Mouse (Mus musculus) MEL (cell line): ENCODE measurements around the gene Abl1. TPM values are rescaled to one million over a fixed set of nuclear protein-coding genes. Genes with fewer than 3 reads are reported as not detected.

Source experiments
- DNase-seq: peaks from one replicate; pipeline ENCODE4 v3.0.0; 2011; ENCODE audit warnings: low read depth, low spot score
- H3K27ac ChIP-seq: 2 replicates; pipeline ENCODE4 v1.5.1; 2012; ENCODE audit warnings: low read depth, mild to moderate bottlenecking, control low read depth, low read length, moderate library complexity; ENCODE audit not compliant: control insufficient read depth
- H3K27me3 ChIP-seq, 2 experiments: fragments of 150-350 bp in 1 of 2; sonication (generic) in 1 of 2; 2 replicates each; pipeline ENCODE4 v1.6.1; 2012; ENCODE audit warnings: low read length in 2 of 2, mild to moderate bottlenecking in 2 of 2, improper control_type of control experiment in 1 of 2, moderate library complexity in 1 of 2; ENCODE audit not compliant: insufficient read depth in 2 of 2, control insufficient read depth in 1 of 2
- H3K36me3 ChIP-seq, 2 experiments: 2 replicates each; pipeline ENCODE4 v1.6.1; 2012 to 2014; ENCODE audit warnings: low read length in 2 of 2, improper control_type of control experiment in 1 of 2, inconsistent platforms in 1 of 2, mild to moderate bottlenecking in 1 of 2; ENCODE audit not compliant: insufficient read depth in 2 of 2, control insufficient read depth in 1 of 2
- H3K4me1 ChIP-seq, 2 experiments: fragments of 150-350 bp in 1 of 2; sonication (generic) in 1 of 2; 2 replicates each; pipeline ENCODE4 v1.6.1; 2012; ENCODE audit warnings: low read length in 2 of 2, improper control_type of control experiment in 1 of 2, mild to moderate bottlenecking in 1 of 2; ENCODE audit not compliant: insufficient read depth in 2 of 2, control insufficient read depth in 1 of 2
- H3K4me3 ChIP-seq, 2 experiments: fragments of 150-350 bp in 1 of 2; sonication (generic) in 1 of 2; 2 replicates each; pipeline ENCODE4 v1.5.1; 2012; ENCODE audit warnings: low read depth in 2 of 2, low read length in 2 of 2, mild to moderate bottlenecking in 2 of 2, moderate library complexity in 2 of 2, control low read depth in 1 of 2, improper control_type of control experiment in 1 of 2; ENCODE audit not compliant: control insufficient read depth in 1 of 2, insufficient read depth in 1 of 2
- H3K79me2 ChIP-seq: 2 replicates; pipeline ENCODE4 v1.6.1; 2012; ENCODE audit warnings: mild to moderate bottlenecking, low read length, moderate library complexity; ENCODE audit not compliant: control insufficient read depth, poor library complexity, insufficient read depth
- H3K9ac ChIP-seq: 2 replicates; pipeline ENCODE4 v1.6.1; 2012; ENCODE audit warnings: low read depth, mild to moderate bottlenecking, control low read depth, low read length, moderate library complexity; ENCODE audit not compliant: control insufficient read depth, poor library complexity, severe bottlenecking
- H3K9me3 ChIP-seq: fragments of 150-350 bp; sonication (generic); replicated peaks from 2 replicates; pipeline ENCODE4 v1.6.1; 2012; ENCODE audit warnings: mild to moderate bottlenecking, low read length, improper control_type of control experiment, moderate library complexity; ENCODE audit not compliant: insufficient read depth
- BHLHE40 ChIP-seq: IDR thresholded peaks from 2 replicates; pipeline ENCODE4 v1.6.1; 2012; ENCODE audit warnings: low read depth, mild to moderate bottlenecking, inconsistent platforms, low read length, improper control_type of control experiment, borderline replicate concordance
- CHD1 ChIP-seq: IDR thresholded peaks from 2 replicates; pipeline ENCODE4 v1.6.1; 2012; ENCODE audit warnings: low read depth, mild to moderate bottlenecking, inconsistent platforms, low read length, improper control_type of control experiment
- CHD2 ChIP-seq: IDR thresholded peaks from 2 replicates; pipeline ENCODE4 v1.6.1; 2011; ENCODE audit warnings: low read length, improper control_type of control experiment
- CTCF ChIP-seq, 3 experiments: IDR thresholded peaks in 2 of 3; conservative IDR thresholded peaks in 1 of 3; 2 replicates each; pipeline ENCODE4 v1.5.1; 2011 to 2012; ENCODE audit warnings: low read length in 3 of 3, low read depth in 2 of 3, mild to moderate bottlenecking in 2 of 3, improper control_type of control experiment in 1 of 3, inconsistent platforms in 1 of 3, mixed read lengths in 1 of 3, moderate library complexity in 1 of 3; ENCODE audit not compliant: control insufficient read depth in 1 of 3, insufficient read depth in 1 of 3, poor library complexity in 1 of 3, severe bottlenecking in 1 of 3
- E2F4 ChIP-seq: IDR thresholded peaks from 2 replicates; pipeline ENCODE4 v1.6.1; 2011; ENCODE audit warnings: low read depth, low read length, improper control_type of control experiment, borderline replicate concordance
- EP300 ChIP-seq, 2 experiments: IDR thresholded peaks; 2 replicates each; pipeline ENCODE4 v1.6.1; 2011; ENCODE audit warnings: improper control_type of control experiment in 2 of 2, low read length in 2 of 2, low read depth in 1 of 2, mild to moderate bottlenecking in 1 of 2
- ETS1 ChIP-seq: IDR thresholded peaks from 2 replicates; pipeline ENCODE4 v1.6.1; 2012; ENCODE audit warnings: low read depth, mild to moderate bottlenecking, inconsistent platforms, low read length, improper control_type of control experiment, moderate library complexity
- GABPA ChIP-seq: IDR thresholded peaks from 2 replicates; pipeline ENCODE4 v1.6.1; 2012; ENCODE audit warnings: low read depth, mild to moderate bottlenecking, inconsistent platforms, low read length, improper control_type of control experiment, moderate library complexity
- GATA1 ChIP-seq: IDR thresholded peaks from 2 replicates; pipeline ENCODE4 v1.6.1; 2011; ENCODE audit warnings: low read depth, low read length, improper control_type of control experiment
- HCFC1 ChIP-seq: IDR thresholded peaks from 2 replicates; pipeline ENCODE4 v1.6.1; 2012; ENCODE audit warnings: low read depth, mild to moderate bottlenecking, inconsistent platforms, low read length, improper control_type of control experiment, moderate library complexity
- JUND ChIP-seq: IDR thresholded peaks from 2 replicates; pipeline ENCODE4 v1.6.1; 2011; ENCODE audit warnings: low read depth, mild to moderate bottlenecking, improper control_type of control experiment, low read length
- KAT2A ChIP-seq: conservative IDR thresholded peaks from 2 replicates; pipeline ENCODE4 v1.6.1; 2012; ENCODE audit warnings: low read depth, low read length, improper control_type of control experiment, inconsistent platforms
- MAFK ChIP-seq: IDR thresholded peaks from 2 replicates; pipeline ENCODE4 v1.6.1; 2011; ENCODE audit warnings: low read depth, mild to moderate bottlenecking, low read length, improper control_type of control experiment, borderline replicate concordance
- MAX ChIP-seq: IDR thresholded peaks from 2 replicates; pipeline ENCODE4 v1.6.1; 2011; ENCODE audit warnings: low read length, improper control_type of control experiment
- MAZ ChIP-seq: IDR thresholded peaks from 2 replicates; pipeline ENCODE4 v1.6.1; 2012; ENCODE audit warnings: low read depth, mild to moderate bottlenecking, inconsistent platforms, low read length, improper control_type of control experiment
- MEF2A ChIP-seq: IDR thresholded peaks from 2 replicates; pipeline ENCODE4 v1.6.1; 2014; ENCODE audit warnings: low read depth, mild to moderate bottlenecking, inconsistent platforms, low read length, improper control_type of control experiment; ENCODE audit not compliant: poor library complexity, insufficient replicate concordance, severe bottlenecking; ENCODE audit errors: extremely low read depth
- MXI1 ChIP-seq: IDR thresholded peaks from 2 replicates; pipeline ENCODE4 v1.6.1; 2011; ENCODE audit warnings: mild to moderate bottlenecking, low read depth, low read length, improper control_type of control experiment
- MYB ChIP-seq: IDR thresholded peaks from 2 replicates; pipeline ENCODE4 v1.6.1; 2011; ENCODE audit warnings: mild to moderate bottlenecking, low read depth, low read length, improper control_type of control experiment
- MYC ChIP-seq: IDR thresholded peaks from 2 replicates; pipeline ENCODE4 v1.6.1; 2011; ENCODE audit warnings: low read depth, mild to moderate bottlenecking, low read length, improper control_type of control experiment, moderate library complexity
- NELFE ChIP-seq: IDR thresholded peaks from 2 replicates; pipeline ENCODE4 v1.6.1; 2011; ENCODE audit warnings: low read depth, low read length, improper control_type of control experiment
- NRF1 ChIP-seq: IDR thresholded peaks from 2 replicates; pipeline ENCODE4 v1.6.1; 2014; ENCODE audit warnings: low read depth, mild to moderate bottlenecking, inconsistent platforms, low read length, improper control_type of control experiment, moderate library complexity; ENCODE audit not compliant: poor library complexity, insufficient read depth, severe bottlenecking
- POLR2A ChIP-seq, 2 experiments: IDR thresholded peaks; 2 replicates each; pipeline ENCODE4 v1.6.1; 2011 to 2012; ENCODE audit warnings: low read length in 2 of 2, mild to moderate bottlenecking in 2 of 2, control low read depth in 1 of 2, improper control_type of control experiment in 1 of 2, low read depth in 1 of 2, moderate library complexity in 1 of 2; ENCODE audit not compliant: control insufficient read depth in 1 of 2, insufficient read depth in 1 of 2, poor library complexity in 1 of 2
- POLR2AphosphoS2 ChIP-seq: IDR thresholded peaks from 2 replicates; pipeline ENCODE4 v1.6.1; 2011; ENCODE audit warnings: low read length, improper control_type of control experiment
- POLR2AphosphoS5 ChIP-seq: IDR thresholded peaks from 2 replicates; pipeline ENCODE4 v1.6.1; 2012; ENCODE audit warnings: low read depth, borderline replicate concordance, mild to moderate bottlenecking, inconsistent platforms, low read length, moderate library complexity, mixed read lengths
- RAD21 ChIP-seq: IDR thresholded peaks from 2 replicates; pipeline ENCODE4 v1.6.1; 2011; ENCODE audit warnings: mild to moderate bottlenecking, low read depth, low read length, improper control_type of control experiment
- RCOR1 ChIP-seq: IDR thresholded peaks from 2 replicates; pipeline ENCODE4 v1.6.1; 2012; ENCODE audit warnings: low read depth, mild to moderate bottlenecking, inconsistent platforms, low read length, improper control_type of control experiment
- SIN3A ChIP-seq: IDR thresholded peaks from 2 replicates; pipeline ENCODE4 v1.6.1; 2012; ENCODE audit warnings: low read length, improper control_type of control experiment, inconsistent platforms
- SMC3 ChIP-seq: IDR thresholded peaks from 2 replicates; pipeline ENCODE4 v1.6.1; 2011; ENCODE audit warnings: low read depth, low read length, improper control_type of control experiment
- TAL1 ChIP-seq: IDR thresholded peaks from 2 replicates; pipeline ENCODE4 v1.6.1; 2012; ENCODE audit warnings: mild to moderate bottlenecking, inconsistent platforms, low read length, moderate library complexity, mixed read lengths
- TBP ChIP-seq: IDR thresholded peaks from 2 replicates; pipeline ENCODE4 v1.8.0; 2011; ENCODE audit warnings: low read depth, low read length, improper control_type of control experiment
- TCF12 ChIP-seq: IDR thresholded peaks from 2 replicates; pipeline ENCODE4 v1.6.1; 2014; ENCODE audit warnings: low read depth, mild to moderate bottlenecking, inconsistent platforms, low read length, improper control_type of control experiment, moderate library complexity
- USF1 ChIP-seq: IDR thresholded peaks from 2 replicates; pipeline ENCODE4 v1.6.1; 2014; ENCODE audit warnings: low read depth, mild to moderate bottlenecking, inconsistent platforms, low read length, improper control_type of control experiment, moderate library complexity
- ZC3H11A ChIP-seq: IDR thresholded peaks from 2 replicates; pipeline ENCODE4 v1.6.1; 2012; ENCODE audit warnings: low read depth, mild to moderate bottlenecking, inconsistent platforms, low read length, improper control_type of control experiment
- ZKSCAN1 ChIP-seq: IDR thresholded peaks from 2 replicates; pipeline ENCODE4 v1.6.1; 2012; ENCODE audit warnings: low read depth, mild to moderate bottlenecking, inconsistent platforms, low read length, improper control_type of control experiment, moderate library complexity
- ZNF384 ChIP-seq: IDR thresholded peaks from 2 replicates; pipeline ENCODE4 v1.6.1; 2012; ENCODE audit warnings: low read depth, mild to moderate bottlenecking, inconsistent platforms, low read length, improper control_type of control experiment
- polyA plus RNA-seq, 2 experiments: library from polyadenylated mRNA; stranded (reverse) in 1 of 2; unstranded in 1 of 2; fragments of >175 nt in 1 of 2; fragments of >200 nt in 1 of 2; gene quantifications; 2 replicates each; pipeline versions ENCODE4 v1.2.1 to v1.2.4; 2012; ENCODE audit warnings: low replicate concordance in 2 of 2, low read depth in 1 of 2; ENCODE audit not compliant: insufficient read length in 2 of 2, insufficient read depth in 1 of 2, missing spikeins in 1 of 2
- total RNA-seq: library from RNA; depleted of rRNA; stranded (reverse); fragments of 300-350 nt; gene quantifications from 2 replicates; pipeline ENCODE4 v1.2.3, GENCODE M21; 2012; rRNA removed

Gene Abl1
- 19.8 and 21.3 TPM in 2 replicates for total RNA-seq
- 10 to 100 TPM in 1 of 2 experiments, not detected in 1; 47.1 TPM for polyA plus RNA-seq

DNA sequence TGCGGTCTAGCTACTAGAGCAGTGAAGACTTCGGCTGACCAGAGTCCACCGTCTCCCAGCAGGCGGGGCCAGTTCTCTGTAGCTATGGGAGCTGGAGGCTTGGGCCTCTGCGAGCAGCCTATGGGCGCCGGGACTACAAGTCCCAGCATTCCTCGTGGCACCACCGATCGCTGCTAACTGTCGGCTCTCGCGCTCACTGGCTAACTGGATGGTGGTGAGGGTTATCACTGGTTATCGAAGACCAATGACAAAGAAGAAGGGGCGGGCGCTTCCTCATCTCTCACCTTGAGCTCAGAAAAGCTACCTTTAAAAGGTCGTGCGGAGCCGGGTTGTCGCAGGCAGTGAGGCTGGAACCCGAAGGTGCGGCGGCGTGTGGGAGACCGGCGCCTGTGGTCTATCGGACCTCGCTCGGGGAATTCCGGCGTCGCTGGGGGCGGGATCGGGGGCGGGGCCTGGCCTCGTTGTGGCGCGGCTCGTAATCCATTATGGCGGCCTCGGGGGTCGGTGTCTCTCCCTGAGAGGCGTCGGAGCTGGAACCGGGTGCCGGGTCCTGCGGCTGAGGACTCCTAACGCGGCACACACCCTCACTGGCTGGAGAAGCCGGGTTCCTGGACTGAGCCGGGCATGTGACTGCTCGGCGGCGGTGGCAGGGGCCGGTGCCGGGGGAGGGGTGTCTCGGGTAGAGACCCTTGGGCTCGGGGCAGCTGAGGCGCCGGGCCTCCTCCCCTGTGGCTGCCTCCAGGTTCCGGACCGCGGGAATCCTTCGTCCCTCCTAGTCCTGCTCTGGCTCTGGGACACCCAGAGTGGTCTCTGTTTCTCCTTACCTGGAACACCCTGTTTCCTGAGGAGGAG is at the start of gene Abl1:
TSS of gene Abl1 (plus strand) at position 303 of the 852 bp plus-strand sequence.
- Histone ChIP-seq H3K36me3 (peaks cover 0 to 18% of the 10 kb centered on the region in 2 experiments; a peak in 3 of 4 replicates), H3K4me3 (peak within 1 kb of the TSS; percentile 74 to 80), H3K9me3 (no peaks in the 10 kb centered on the region), H3K4me1 (peaks cover 5 to 14% of the 10 kb centered on the region in 2 experiments), H3K27ac (peak within 1 kb of the TSS; percentile 94), H3K27me3 (no peaks in the 10 kb centered on the region), H3K9ac (peak within 1 kb of the TSS; percentile 97), H3K79me2 (peaks cover 25% of the 10 kb centered on the region)
- DNase-seq = peak; percentile 99
- TF ChIP-seq SMC3 (peak; percentile 41; the same call in 1 of the 2 replicates), RCOR1 (no peak), MAZ (no peak), CHD2 (peak; percentile 87), ZC3H11A (no peak), MYB (peak; percentile 46; the same call in 1 of the 2 replicates), RAD21 (no peak), TBP (peak; percentile 73; the same call in 1 of the 2 replicates), MXI1 (no peak; the same call in 1 of the 2 replicates), GATA1 (peak; percentile 86), EP300 (IDR thresholded peaks at IDR 0.05; ENCODE audit: low read depth in 1 of 2, low read length in 2 of 2) (0 out of 4 replicates have a peak, but pooled peaks of 1 of the 2 experiments have one; percentile 2), TAL1 (no peak), JUND (no peak), CHD1 (no peak; the same call in 1 of the 2 replicates), POLR2AphosphoS2 (peak; percentile 59; the same call in 1 of the 2 replicates), MAX (peak; percentile 31; the same call in 1 of the 2 replicates), HCFC1 (peak; percentile 99), MAFK (no peak), NRF1 (peak; percentile 46; the same call in 1 of the 2 replicates), USF1 (peak; percentile 46; the same call in 1 of the 2 replicates), POLR2AphosphoS5 (no peak), ZKSCAN1 (no peak), MYC (no peak), KAT2A (peak; percentile 90), CTCF (IDR thresholded peaks at IDR 0.05 in 2 of 3, conservative IDR thresholded peaks at IDR 0.05 in 1 of 3; ENCODE audit: control insufficient read depth in 1 of 3, insufficient read depth in 1 of 3, low read depth in 2 of 3, low read length in 3 of 3, poor library complexity in 1 of 3, severe bottlenecking in 1 of 3) (peak in 2 of 3 experiments; percentile 18 to 30; a peak in 4 of 6 replicates), SIN3A (peak; percentile 80), NELFE (peak; percentile 56), TCF12 (peak; percentile 36; the same call in 1 of the 2 replicates), ZNF384 (no peak), POLR2A (IDR thresholded peaks at IDR 0.05; ENCODE audit: control insufficient read depth in 1 of 2, insufficient read depth in 1 of 2, low read depth in 1 of 2, low read length in 2 of 2, poor library complexity in 1 of 2) (peak; percentile 81 to 83), MEF2A (no peak), ETS1 (no peak), GABPA (no peak), E2F4 (no peak), BHLHE40 (no peak)
